Mouse (Mus musculus) heart, adult 9 months (tissue): ENCODE measurements around the gene Pafah1b2.

ENCODE experiments used
- DNase-seq, 2 experiments: peaks; one replicate each; pipeline ENCODE4 v3.0.0; 2022; ENCODE audit warnings: low spot score in 2 of 2

The Pafah1b2 gene

DNA sequence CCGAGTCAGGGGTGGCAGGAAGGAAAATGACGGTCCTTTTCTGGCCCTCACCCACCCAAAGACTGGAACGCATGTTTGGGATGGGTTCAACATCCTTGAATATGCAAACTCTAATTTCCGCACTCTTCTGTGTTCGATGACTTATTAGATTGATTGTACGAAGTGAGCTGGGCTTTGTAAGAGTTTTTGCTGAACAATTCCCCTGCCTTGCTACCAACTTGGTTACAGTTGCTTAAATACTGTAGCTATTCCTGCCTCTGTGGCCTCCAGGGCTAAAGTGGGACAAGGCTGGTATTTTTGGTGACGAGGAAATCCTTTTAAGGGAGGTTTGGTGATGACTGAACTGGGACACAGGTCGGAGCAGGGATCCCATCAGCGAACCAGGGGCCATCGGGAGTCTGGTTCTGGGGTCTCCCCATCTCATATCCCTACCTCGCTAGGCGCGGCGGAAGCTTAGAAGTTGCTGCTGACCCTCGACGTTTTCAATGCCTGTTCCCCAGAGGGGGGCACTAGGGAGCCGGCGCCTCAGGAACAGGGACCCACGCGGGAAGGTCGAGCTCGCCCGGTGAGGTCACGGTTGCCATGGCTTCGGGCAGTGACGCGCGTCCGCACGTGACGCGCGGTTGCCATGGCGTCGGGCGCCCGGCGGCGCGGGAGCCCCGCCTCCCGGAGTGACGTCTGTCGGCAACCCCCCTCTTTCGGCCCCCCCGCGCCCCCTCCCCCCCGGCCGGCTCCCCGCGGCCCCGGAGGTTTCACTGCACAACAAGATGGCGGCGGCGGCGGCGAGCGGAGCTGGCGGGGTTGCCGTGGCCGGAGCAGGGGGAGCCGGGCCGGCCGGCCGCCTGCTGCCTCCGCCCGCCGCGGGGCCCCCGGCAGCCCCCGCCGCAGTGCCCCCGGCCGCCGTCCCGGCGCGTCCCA is at the start of gene Pafah1b2, which contains the start of gene Sik3:
Gene Pafah1b2 (minus strand): TSS at position 600 of the 918 bp plus-strand sequence.
Gene Sik3 (plus strand): TSS at position 730 of the 918 bp plus-strand sequence.
- peak; percentile 92 to 95 for DNase-seq

- peak; percentile 46 to 61 for DNase-seq
These were observed 49.4 kb upstream of the Pafah1b2 start for GRCm38 (mm10) chr9:46061696-46062425.

- DNase-seq = no peak
These were observed 47.8 kb upstream of the Pafah1b2 start for GRCm38 (mm10) chr9:46060249-46060648.

DNA sequence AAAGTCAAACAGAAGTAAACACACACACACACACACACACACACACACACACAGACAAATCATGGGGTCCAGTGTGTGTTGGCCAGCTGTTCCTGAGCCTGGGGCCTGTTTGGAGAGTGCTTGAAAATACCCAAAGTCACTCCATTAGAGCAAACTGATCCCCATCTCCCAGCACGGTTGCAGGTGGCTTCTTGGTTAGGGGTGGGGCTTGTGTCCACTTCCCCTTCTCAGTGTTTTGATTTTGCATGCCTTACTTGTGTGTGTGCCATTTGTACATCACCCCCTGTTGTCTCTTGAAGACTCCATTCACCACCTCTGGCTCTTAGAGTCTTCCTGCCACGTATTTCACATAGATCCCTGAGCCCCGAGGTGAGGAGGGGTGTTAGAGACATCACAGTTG is 45.6 kb upstream of the Pafah1b2 start:
- no peak for DNase-seq

DNA sequence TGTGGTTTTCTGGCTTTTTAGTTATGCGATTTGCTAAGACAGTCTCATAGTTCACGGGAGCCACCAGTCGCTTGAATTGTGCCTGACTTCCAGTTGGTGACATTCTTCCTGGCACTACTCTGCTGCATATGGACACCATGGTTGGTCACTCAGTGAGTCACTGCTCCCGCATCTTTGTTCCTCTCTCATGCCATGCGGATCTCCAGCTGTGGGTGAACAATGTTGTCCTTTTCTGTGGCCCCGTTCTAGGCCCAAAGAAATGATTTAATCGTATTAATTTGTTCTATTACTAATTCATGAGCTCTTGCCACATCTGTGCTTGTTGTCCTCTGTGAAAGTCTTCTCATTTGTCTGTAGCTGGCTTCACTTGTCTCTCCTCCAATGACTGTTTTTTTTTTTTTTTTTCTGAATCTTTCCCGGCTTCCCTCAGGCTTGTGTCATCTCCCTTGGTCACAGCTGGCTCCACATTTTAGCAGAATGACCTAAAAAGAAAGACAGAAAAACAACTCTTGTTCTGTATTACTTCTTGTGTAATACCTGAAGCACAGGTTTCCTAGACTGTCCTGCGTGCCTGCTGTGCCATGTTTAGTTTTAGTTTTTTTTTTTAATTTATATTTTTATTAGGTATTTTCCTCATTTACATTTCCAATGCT is 40.6 kb upstream of the Pafah1b2 start:
- DNase-seq = no peak

DNA sequence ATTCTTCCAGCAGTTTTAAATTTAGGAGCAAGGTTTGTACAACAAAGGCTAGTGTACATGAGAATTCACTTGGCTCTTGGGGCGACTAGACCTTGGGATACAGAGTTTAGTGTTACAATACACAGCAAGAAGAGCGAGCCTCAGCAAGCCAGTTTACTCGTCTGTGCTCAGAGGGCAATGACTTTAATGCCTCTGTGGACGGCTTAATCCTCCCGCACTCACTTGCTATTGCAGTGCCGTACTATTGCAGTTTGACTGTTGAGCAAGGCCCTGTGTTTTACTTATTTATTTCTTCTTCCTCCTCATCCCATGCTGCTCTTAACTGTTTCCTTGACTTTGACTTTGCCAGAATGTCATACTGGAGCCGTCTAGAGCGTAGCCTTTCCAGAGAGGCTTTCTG is 37.7 kb upstream of the Pafah1b2 start:
- DNase-seq = no peak

DNA sequence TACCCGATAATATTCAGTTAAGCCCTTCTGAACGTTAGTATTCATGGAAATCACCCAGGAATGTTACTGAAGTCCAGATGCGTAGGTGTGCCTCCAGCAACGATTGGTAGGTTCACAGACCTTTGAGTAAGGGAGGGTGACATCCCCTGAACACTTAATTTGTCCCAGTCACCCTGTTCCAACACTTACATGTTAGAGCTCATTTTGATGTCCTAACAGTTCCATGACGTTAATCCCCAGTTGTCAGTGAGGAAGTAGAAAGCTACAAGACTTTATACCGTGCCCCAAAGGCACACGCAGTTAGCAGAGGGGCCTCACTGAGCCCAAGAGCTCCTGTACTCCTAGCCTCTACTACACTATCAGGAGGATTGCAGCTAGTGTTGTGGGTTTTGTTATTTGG is 37.0 kb upstream of the Pafah1b2 start:
- no peak for DNase-seq

DNA sequence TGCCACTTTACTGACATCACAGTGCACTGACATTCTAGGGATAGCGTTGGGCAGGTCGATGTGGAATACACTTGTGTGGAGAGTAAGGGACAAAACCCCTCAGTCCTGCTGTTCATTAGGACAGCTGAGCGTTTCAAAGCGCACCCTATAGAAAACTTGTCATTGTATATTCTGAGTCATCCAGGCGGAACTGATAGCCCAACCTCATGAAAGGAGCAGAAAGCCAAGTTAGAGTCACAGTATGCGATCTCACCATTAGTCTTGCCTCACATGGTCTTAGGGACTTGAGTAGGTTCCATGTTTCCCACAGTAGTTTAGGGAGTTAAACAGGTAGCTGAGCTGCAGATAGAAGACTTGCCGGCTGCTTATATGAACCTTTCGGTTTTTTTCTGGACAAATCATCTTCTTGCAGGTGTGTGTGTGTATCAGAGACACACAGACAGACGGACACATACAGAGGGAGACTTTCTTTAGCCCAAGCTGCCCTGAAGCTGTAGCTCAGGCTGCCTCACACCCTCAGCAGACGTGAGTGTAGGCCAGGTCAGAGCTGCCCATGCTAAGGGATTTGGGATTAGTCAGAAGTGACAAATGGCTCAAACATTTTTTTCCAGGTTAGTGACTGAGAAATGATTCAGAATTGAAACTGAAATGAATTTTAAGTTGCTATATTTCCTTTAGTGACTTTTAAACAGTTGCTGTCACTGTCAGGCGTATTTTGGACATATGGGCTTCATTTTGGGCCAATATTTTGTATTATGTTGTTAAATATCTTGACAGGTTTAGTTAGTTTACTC is 34.4 kb upstream of the Pafah1b2 start:
- DNase-seq = no peak

DNA sequence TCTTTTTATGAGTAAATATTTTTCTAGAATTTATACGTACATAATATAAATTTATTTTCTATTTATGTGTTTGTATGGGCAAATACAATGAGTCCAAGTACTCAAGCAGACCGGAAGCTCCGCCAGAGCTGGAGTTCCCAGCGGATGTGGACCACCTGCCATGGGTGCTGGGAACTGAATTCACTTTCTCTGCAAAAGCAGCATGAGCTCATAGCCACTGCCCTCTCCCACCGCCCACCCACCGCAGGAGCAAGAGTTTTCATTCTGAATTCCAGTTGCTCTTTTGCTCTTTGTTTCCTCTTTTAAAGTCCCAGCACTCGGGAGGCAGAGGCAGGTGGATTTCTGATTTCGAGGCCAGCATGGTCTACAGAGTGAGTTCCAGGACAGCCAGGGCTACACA is 31.1 kb upstream of the Pafah1b2 start:
- DNase-seq = no peak

DNA sequence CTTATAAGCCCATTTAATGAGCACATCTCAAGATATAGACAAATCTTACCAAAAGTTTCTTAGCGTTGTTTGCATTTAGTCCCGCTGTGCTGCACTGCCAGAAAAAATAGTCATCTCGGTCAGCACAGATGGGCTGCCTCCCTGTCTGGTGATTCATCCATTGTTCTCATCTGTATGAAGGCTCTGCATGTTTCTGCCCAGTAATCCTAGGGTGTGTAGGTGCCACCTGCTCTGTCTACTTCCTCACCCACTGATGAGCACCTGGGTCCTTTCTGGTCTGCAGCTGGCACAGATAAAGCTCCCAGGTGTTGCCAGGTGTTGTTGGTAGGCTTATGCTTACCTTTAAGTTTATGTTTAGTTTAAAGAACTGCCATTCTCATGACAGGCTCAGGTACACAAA is 29.9 kb upstream of the Pafah1b2 start:
- DNase-seq = no peak

GRCm38 (mm10) chr9:46041186-46041585 is 28.7 kb upstream of the Pafah1b2 start:
- DNase-seq = no peak

DNA sequence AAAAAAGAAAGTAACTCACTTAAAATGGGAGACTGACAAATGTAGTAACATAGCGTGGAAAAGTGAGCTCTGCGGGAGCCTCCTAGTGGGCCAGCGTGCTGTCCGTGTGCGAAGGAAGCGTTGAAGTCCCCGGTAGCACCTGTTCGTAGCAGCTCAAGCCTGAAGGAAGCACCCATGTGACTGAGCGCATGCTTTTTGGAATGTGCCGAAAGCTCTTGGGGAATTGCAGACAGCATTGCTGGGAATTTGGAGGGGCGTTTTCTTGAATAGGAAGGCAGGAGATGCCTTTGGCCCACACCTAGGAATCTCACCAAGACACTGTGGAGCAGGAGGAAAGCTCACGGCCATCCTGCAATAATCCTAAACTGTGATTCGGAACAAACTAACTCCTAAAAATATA is 26.3 kb upstream of the Pafah1b2 start:
- no peak for DNase-seq

DNA sequence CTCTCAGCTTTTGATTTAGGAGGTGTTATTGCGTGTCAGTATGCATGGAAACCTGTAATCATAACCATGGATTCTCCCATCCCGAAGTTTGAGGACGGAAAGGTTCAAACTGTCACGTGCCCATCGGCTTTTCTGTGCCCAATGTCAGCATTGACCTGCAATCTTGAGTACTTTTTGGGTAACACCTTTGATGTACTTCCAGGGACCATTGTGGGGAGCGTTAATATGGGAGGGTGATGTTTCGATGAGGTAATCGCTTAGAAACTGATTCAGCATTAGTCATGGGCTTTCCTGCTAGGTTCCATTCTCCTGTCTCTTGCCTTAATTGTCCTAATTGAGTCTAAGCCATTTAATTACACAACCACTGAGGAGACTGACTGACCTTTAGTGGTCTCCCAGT is 24.4 kb upstream of the Pafah1b2 start:
- DNase-seq = no peak

DNA sequence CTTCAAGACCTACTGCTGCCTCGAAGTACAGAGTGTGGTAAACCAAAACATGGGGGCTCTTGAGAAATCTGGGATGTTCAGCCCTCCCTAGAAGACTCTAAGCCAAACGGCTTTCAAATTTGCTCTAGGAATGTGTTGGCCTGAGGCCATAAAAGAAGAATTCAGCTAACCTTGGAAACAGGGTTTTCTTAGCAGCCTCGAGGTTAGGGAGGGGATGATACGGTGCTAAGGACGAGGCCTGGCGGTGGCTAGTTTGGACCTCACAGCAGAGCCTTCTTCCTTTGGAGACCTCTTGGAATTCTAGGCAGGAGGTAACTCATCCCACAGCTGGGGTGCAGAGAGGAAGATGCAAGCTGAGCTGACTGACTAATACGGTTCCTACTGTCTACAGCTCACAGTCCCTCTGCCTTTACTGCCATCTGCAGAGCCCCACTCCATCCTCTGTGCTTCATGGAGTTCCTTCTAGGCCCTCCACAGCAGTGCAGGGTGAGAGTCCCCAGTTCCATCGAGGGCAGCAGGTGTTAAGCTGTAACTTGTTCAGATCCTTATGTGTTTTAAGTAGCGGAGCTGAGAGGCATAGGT is 22.9 kb upstream of the Pafah1b2 start:
- no peak for DNase-seq

DNA sequence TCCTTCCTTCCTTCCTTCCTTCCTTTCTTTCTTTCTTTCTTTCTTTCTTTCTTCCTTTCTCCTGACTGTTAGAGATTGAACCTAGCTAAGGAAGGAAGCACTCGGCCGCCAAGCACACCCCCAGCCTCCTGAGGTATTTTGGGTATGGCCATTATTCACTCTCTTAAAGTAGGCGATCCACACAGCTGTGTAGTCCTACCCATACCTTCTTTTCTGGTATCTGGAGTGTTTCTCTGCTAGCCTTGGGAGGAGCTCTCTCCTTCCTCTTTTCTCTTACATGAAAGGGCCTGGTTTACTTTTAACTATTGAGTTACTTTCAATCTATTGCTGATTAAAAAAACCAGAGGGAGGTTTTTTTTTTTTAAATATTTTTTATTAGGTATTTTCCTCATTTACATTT is 21.4 kb upstream of the Pafah1b2 start:
- DNase-seq = no peak

DNA sequence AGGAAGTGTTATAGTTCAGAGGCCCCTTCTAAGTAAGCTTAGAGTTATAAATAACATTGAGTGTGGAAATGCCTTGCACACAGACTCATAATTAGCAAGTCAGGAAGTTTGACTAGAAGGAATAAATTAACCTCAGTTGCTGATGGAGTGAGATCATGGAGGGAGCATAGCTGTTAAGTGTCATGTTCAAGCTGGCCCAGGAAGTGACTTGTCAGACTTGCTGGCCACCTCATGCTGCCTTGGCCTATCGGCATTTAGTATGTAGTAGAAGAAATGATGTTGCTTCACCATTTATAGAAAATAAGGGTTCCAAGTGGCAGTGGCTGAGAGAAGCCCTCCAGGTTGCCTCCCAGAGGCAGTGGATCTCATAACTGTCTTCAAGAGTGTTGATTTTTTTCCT is 20.6 kb upstream of the Pafah1b2 start:
- DNase-seq = no peak

DNA sequence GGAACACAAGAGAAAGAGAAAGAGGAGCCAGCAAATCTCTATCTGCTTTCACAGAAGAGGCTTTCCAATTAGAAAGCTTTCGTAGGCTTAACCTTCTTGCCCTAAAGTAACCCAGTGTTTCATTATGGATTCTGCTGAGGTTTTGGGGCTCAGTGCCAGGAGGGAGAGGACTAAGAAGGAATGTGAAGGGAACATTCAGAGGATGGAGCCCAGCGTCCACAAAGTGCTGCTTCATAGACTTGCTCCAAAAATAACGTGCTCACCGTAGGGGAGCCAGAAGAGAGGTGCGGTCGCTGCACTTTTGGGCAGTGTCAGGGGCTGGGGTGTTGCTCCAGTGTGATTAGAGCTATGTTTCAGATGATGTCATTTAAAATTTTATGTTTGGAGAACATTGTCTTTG is 19.7 kb upstream of the Pafah1b2 start:
- peak in 1 of 2 experiments; percentile 57 for DNase-seq

GRCm38 (mm10) chr9:46030968-46031367 is 18.5 kb upstream of the Pafah1b2 start:
- no peak for DNase-seq

- no peak for DNase-seq
These were observed 17.7 kb upstream of the Pafah1b2 start for GRCm38 (mm10) chr9:46030184-46030583.

DNA sequence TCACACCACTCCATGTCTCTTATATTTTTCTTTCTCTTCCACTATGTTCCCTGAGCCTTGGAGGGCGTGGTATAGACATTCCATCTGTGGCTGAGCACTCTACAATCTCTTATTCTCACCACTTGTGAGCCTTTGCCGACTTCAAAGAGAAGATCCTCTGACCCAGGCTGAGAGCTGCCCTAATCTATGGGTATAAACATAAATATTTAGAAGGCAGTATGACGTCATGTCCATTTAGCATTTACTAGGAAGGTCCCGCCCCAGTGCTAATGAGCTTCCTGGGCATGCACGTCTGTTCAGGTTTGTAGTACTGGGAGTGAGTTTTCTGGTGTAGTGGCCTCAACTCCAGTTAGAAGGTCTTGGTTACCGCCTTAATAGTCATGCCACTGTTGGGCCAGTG is 17.0 kb upstream of the Pafah1b2 start:
- no peak for DNase-seq

- DNase-seq = no peak
These were observed 15.5 kb upstream of the Pafah1b2 start for GRCm38 (mm10) chr9:46027994-46028393.
